Mouse (Mus musculus) megakaryocyte, embryonic 14.5 days (primary cell): ENCODE measurements around the gene Rasgrp3.

ENCODE experiments used
- FLI1 ChIP-seq: IDR thresholded peaks from 2 replicates; pipeline ENCODE4 v1.6.1; 2012; ENCODE audit warnings: low read length, inconsistent platforms, mixed read lengths
- GATA1 ChIP-seq: IDR thresholded peaks from 3 replicates; pipeline ENCODE4 v1.6.1; 2012; ENCODE audit warnings: mixed read lengths, low read length, inconsistent platforms, borderline replicate concordance

GRCm38 (mm10) chr17:75477655-75478054, 42.0 kb downstream of the Rasgrp3 start:
- no peak for TF ChIP-seq GATA1
- no peak for TF ChIP-seq FLI1
